Mouse (Mus musculus) embryonic facial prominence, embryonic 13.5 days (tissue): ENCODE data around the gene Cilp2. TPM values are rescaled to one million over a fixed set of nuclear protein-coding genes. Genes with fewer than 3 reads are reported as not detected.
A peak's percentile ranks its signal among the peaks of the same experiment; 100 is the strongest.

Experiments used
- ATAC-seq: fragments of 200-750 bp; cut with Nextera tagmentation; 2 replicates; pipeline ENCODE4 v1.8.0; 2017; ENCODE audit warnings: low read depth; ENCODE audit not compliant: insufficient number of reproducible peaks, insufficient read depth, low FRiP score, low TSS enrichment
- H3K27ac ChIP-seq: fragments of 300-500 bp; sonication (generic); 2 replicates; pipeline ENCODE4 v1.5.1; 2015; ENCODE audit warnings: moderate library complexity, mild to moderate bottlenecking, inconsistent platforms
- H3K27me3 ChIP-seq: fragments of 300-500 bp; sonication (generic); 2 replicates; pipeline ENCODE4 v1.6.1; 2015; ENCODE audit warnings: mild to moderate bottlenecking, inconsistent platforms
- H3K36me3 ChIP-seq: fragments of 300-500 bp; sonication (generic); 2 replicates; pipeline ENCODE4 v1.6.1; 2015; ENCODE audit warnings: mild to moderate bottlenecking, inconsistent platforms
- H3K4me1 ChIP-seq: fragments of 300-500 bp; sonication (generic); 2 replicates; pipeline ENCODE4 v1.6.1; 2015; ENCODE audit warnings: inconsistent platforms
- H3K4me2 ChIP-seq: fragments of 300-500 bp; sonication (generic); 2 replicates; pipeline ENCODE4 v1.6.1; 2015; ENCODE audit warnings: moderate library complexity, mild to moderate bottlenecking, inconsistent platforms
- H3K4me3 ChIP-seq: fragments of 300-500 bp; sonication (generic); 2 replicates; pipeline ENCODE4 v1.5.1; 2015; ENCODE audit warnings: mild to moderate bottlenecking, inconsistent platforms
- H3K9ac ChIP-seq: fragments of 300-500 bp; sonication (generic); 2 replicates; pipeline ENCODE4 v1.6.1; 2015; ENCODE audit warnings: mild to moderate bottlenecking, inconsistent platforms
- H3K9me3 ChIP-seq: fragments of 300-500 bp; sonication (generic); 2 replicates; pipeline ENCODE4 v1.6.1; 2016; ENCODE audit warnings: inconsistent platforms
- WGBS: fragments of 180-500 bp; shearing (Covaris S2); methylation state at CpG from one replicate; pipeline ENCODE4 v1.1.7; 2015; ENCODE audit warnings: mixed read lengths; 5-methylcytosine and 5-hydroxymethylcytosine counted together
- polyA plus RNA-seq: library from polyadenylated mRNA; unstranded; fragments of >200 nt; fragmentation: Nextera tagmentation; extraction: Ambion mirVana; gene quantifications from 2 replicates; pipeline ENCODE4 v1.2.1, GENCODE M21; 2015

The Cilp2 gene
- polyA plus RNA-seq, 1 experiment from 2014 or later = 0.96 TPM

DNA sequence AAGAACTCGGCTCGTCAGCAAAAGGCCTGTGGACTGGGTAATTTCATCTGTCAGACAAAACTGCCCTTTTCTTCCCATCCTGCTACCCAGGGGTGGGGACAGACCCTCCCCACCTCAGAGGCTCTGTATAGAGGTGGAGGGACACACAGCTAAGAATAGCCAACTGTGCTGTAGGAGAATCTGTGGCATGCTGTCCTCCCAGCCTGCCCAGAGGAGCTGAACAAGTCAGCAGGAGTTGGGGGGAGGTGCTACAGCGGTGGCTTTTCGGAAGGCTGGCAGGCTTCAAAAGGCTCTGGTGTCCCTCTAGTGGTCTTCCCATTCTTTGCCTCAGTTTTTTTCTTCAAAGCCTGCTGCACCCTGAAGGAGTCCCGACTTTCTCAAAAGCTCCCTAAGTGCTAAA lies 28.3 kb upstream of the Cilp2 start:
- Histone ChIP-seq H3K4me3 (no peak overlapping the region), H3K36me3 (peaks cover 71% of the 10 kb centered on the region), H3K27me3 (no peaks in the 10 kb centered on the region), H3K9me3 (no peaks in the 10 kb centered on the region), H3K4me2 (no peak overlapping the region), H3K9ac (no peak overlapping the region; the same call in 1 of the 2 replicates), H3K4me1 (peaks cover 10% of the 10 kb centered on the region), H3K27ac (no peak overlapping the region)
- no peak for ATAC-seq
- 62% methylated on average over 5 of the region's 5 CpGs for WGBS

GRCm38 (mm10) chr8:69914526-69914925 lies 27.0 kb upstream of the Cilp2 start:
- WGBS = 87% methylated on average over 4 of the region's 4 CpGs

DNA sequence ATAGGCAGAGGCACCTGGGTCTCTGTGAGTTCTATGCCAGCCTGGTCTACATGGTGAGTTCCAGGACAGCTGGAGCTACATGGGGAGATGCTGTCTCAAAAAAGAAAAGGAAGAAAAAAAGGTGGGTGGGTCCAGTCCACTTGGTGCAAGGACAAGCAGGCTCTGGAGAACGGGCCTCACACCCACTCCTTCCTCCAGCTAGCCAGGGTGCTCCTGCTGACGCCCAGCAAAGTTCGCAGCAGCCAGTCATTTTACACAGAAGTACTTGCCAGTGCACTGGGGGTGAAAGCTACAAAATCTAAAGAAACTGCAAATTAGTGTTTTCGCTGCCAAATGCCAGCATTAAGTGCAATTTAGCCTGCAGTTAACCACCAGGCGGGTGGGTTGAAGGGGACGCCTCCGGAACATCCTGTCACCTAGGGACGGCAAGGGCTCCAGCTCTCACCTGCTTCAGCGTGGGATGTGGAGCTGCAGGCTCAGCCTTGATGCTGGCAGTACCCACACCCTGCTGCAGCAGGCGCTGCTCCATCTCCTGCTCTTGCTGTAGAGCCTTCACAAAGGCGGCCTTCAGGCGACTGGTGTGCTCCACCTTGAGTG lies 25.1 kb upstream of the Cilp2 start:
- peaks cover 97% of the 10 kb centered on the region for H3K36me3 ChIP-seq
- H3K27me3 ChIP-seq = no peaks in the 10 kb centered on the region
- H3K4me3 ChIP-seq = no peak overlapping the region
- H3K9ac ChIP-seq = no peak overlapping the region
- no peak overlapping the region for H3K27ac ChIP-seq
- ATAC-seq = no peak
- 89% methylated on average over 12 of the region's 12 CpGs for WGBS
- H3K9me3 ChIP-seq = no peaks in the 10 kb centered on the region
- H3K4me1 ChIP-seq = no peaks in the 10 kb centered on the region
- no peak overlapping the region for H3K4me2 ChIP-seq

More at GRCm38 (mm10) chr8:69914526-69914925, 27.0 kb upstream of the Cilp2 start:
- Histone ChIP-seq H3K9me3 (no peaks in the 10 kb centered on the region), H3K36me3 (peaks cover 84% of the 10 kb centered on the region), H3K27me3 (no peaks in the 10 kb centered on the region), H3K27ac (no peak overlapping the region), H3K4me3 (no peak overlapping the region), H3K9ac (no peak overlapping the region), H3K4me2 (no peak overlapping the region), H3K4me1 (no peaks in the 10 kb centered on the region; the same call in 1 of the 2 replicates)
- ATAC-seq = no peak

GRCm38 (mm10) chr8:69911917-69912316 lies 24.4 kb upstream of the Cilp2 start:
- H3K27me3 ChIP-seq = no peaks in the 10 kb centered on the region
- no peak overlapping the region for H3K9ac ChIP-seq
- H3K4me3 ChIP-seq = no peak overlapping the region
- 91% methylated on average over 13 of the region's 13 CpGs for WGBS
- H3K9me3 ChIP-seq = no peaks in the 10 kb centered on the region
- no peak overlapping the region for H3K27ac ChIP-seq
- H3K4me1 ChIP-seq = no peaks in the 10 kb centered on the region
- H3K36me3 ChIP-seq = peaks cover 96% of the 10 kb centered on the region
- no peak for ATAC-seq
- no peak overlapping the region for H3K4me2 ChIP-seq

DNA sequence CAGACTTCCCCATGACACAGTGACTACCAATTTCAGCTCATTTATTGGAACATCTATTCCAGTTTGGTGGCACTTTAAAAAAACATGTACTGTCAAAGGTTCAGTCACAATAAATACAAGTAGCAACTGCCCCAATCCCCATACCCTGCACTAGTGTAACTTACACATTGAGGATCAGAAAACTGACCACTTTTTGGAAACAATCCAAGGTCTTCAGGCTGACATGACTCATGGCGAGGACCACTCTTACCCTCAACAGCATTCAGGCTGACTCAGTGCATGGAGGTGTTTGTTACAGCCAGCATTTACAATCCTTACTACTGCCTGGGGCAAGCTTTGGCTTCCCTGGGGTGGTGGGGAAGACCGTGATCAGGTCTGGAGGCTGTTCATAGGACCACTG lies 19.6 kb upstream of the Cilp2 start:
- no peak for ATAC-seq
- no peak overlapping the region for H3K27ac ChIP-seq
- no peak overlapping the region for H3K4me3 ChIP-seq
- H3K9me3 ChIP-seq = no peaks in the 10 kb centered on the region
- H3K4me1 ChIP-seq = peaks cover 16% of the 10 kb centered on the region
- no peak overlapping the region for H3K4me2 ChIP-seq
- H3K27me3 ChIP-seq = no peaks in the 10 kb centered on the region
- no peak overlapping the region for H3K9ac ChIP-seq
- H3K36me3 ChIP-seq = peaks cover 48% of the 10 kb centered on the region
- WGBS = 87% methylated on average over 2 of the region's 2 CpGs

GRCm38 (mm10) chr8:69906260-69906659 lies 18.8 kb upstream of the Cilp2 start:
- Histone ChIP-seq H3K27me3 (no peaks in the 10 kb centered on the region), H3K4me2 (no peak overlapping the region), H3K36me3 (peaks cover 40% of the 10 kb centered on the region), H3K4me1 (peaks cover 20% of the 10 kb centered on the region), H3K9ac (no peak overlapping the region), H3K9me3 (no peaks in the 10 kb centered on the region), H3K27ac (no peak overlapping the region), H3K4me3 (no peak overlapping the region)
- WGBS = 84% methylated on average over 2 of the region's 2 CpGs
- ATAC-seq = no peak

GRCm38 (mm10) chr8:69904096-69904495 lies 16.6 kb upstream of the Cilp2 start:
- WGBS = 78% methylated on average over 8 of the region's 8 CpGs
- Histone ChIP-seq H3K27me3 (no peaks in the 10 kb centered on the region), H3K9ac (no peak overlapping the region), H3K4me3 (no peak overlapping the region), H3K36me3 (peaks cover 18% of the 10 kb centered on the region), H3K9me3 (no peaks in the 10 kb centered on the region), H3K27ac (peak overlapping the region; percentile 91; the same call in 1 of the 2 replicates), H3K4me2 (peak overlapping the region; percentile 98; the same call in 1 of the 2 replicates), H3K4me1 (peaks cover 36% of the 10 kb centered on the region)
- ATAC-seq = no peak

DNA sequence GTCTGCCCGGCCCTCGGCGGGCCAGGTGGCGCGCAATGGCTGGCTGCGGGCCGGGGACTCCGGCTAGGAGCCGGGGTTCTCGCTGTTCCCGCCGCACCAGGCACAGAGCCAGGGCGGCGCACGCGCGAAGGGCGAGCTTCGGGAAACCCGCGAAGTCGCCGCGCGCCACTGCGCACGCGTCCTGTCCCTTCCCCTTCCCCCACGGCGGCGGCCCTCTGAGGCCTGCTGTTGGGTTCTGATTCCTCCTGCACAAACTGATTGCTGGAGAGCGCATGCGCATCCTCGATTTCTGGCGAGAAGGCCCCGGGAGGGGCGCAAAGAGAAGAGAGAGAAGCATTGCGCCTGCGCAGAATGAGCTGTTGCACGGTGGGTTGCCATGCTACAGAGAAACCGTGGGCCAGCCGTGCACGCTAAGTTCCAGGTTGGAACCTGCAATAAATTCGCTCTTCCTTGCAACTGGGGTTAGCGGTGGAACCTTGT lies 15.6 kb upstream of the Cilp2 start:
- Histone ChIP-seq H3K4me1 (peaks cover 39% of the 10 kb centered on the region), H3K36me3 (peaks cover 18% of the 10 kb centered on the region), H3K27ac (peak overlapping the region; percentile 91), H3K4me2 (peak overlapping the region; percentile 98), H3K9me3 (no peaks in the 10 kb centered on the region), H3K27me3 (no peaks in the 10 kb centered on the region), H3K4me3 (peak overlapping the region; percentile 60), H3K9ac (peak overlapping the region; percentile 85)
- peak; percentile 81 for ATAC-seq
- under 1% methylated on average over 45 of the region's 45 CpGs for WGBS

DNA sequence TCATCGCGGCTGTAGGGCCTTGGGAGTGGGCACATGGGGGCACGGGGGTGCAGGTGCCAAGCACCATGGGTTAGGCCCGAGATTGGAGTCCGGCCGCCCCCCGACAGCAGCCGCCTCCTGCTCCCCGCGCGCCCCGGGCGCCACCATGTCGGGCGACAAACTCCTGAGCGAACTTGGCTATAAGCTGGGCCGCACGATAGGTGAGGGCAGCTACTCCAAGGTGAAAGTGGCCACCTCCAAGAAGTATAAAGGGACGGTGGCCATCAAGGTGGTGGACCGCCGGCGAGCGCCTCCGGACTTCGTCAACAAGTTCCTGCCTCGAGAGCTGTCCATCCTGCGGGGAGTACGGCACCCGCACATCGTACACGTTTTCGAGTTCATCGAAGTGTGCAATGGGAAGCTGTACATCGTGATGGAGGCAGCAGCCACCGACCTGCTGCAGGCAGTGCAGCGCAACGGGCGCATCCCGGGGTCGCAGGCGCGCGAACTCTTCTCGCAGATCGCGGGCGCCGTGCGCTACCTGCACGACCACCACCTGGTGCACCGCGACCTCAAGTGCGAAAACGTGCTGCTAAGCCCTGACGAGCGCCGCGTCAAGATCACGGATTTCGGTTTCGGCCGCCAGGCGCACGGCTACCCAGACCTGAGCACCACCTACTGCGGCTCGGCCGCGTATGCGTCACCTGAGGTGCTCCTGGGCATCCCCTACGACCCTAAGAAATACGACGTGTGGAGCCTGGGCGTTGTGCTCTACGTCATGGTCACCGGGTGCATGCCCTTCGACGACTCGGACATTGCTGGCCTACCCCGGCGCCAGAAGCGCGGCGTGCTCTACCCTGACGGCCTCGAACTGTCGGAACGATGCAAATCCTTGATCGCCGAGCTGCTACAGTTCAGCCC lies 14.9 kb upstream of the Cilp2 start, which contains the start of the genes Tssk6, Ndufa13 and Yjefn3:
TSS of gene Tssk6 (plus strand) at position 22 of the 900 bp plus-strand sequence.
TSS of gene Ndufa13 (minus strand) at position 396 of the 900 bp plus-strand sequence.
TSS of gene Yjefn3 (minus strand) at position 550 of the 900 bp plus-strand sequence.
- Histone ChIP-seq H3K9me3 (no peaks in the 10 kb centered on the region), H3K9ac (peak within 1 kb of the TSS; percentile 85), H3K4me2 (peak within 1 kb of the TSS; percentile 98), H3K4me3 (peak within 1 kb of the TSS; percentile 60), H3K36me3 (peaks cover 17% of the 10 kb centered on the region), H3K27me3 (no peaks in the 10 kb centered on the region), H3K4me1 (peaks cover 46% of the 10 kb centered on the region), H3K27ac (peak within 1 kb of the TSS; percentile 91)
- peak; percentile 40 for ATAC-seq
- 5% methylated on average over 89 of the region's 89 CpGs for WGBS

DNA sequence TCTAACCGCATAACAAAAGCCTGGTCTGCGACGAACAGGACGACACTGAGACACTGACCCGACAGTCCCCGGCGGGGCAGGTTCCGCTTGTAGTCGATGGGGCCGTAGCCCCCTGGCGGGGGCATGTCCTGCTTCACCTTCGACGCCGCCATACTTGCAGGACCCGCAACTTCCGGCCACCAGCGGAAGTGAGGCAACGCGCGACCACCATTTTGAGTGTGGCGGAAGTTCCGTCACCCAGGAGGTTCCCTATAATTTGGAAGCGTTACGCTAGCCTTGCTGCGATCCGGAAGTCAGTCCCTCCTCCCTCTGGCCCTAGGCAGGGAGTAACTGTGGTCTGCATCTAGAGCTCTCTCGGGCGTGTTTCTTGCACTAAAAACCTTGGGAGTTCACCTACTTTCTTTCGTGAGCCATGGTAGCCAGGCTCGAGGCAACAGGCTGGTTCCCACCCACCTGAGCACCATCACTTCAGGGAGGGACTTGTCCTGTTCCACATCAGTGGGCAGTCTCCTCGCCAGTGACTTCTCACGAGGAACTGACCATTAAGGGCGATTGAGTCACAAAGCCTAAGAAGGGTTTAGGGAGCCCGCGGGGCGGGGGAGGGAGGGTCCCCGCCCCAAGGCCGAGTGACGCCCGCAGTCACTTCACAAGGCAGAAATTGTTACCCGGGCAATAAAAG lies 14.1 kb upstream of the Cilp2 start:
- Histone ChIP-seq H3K4me2 (peak overlapping the region; percentile 98), H3K36me3 (peaks cover 13% of the 10 kb centered on the region; the same call in 1 of the 2 replicates), H3K4me3 (peak overlapping the region; percentile 60), H3K27me3 (no peaks in the 10 kb centered on the region), H3K4me1 (peaks cover 51% of the 10 kb centered on the region), H3K27ac (peak overlapping the region; percentile 91), H3K9ac (peak overlapping the region; percentile 85), H3K9me3 (no peaks in the 10 kb centered on the region)
- ATAC-seq = peak; percentile 39
- WGBS = 2% methylated on average over 41 of the region's 41 CpGs

DNA sequence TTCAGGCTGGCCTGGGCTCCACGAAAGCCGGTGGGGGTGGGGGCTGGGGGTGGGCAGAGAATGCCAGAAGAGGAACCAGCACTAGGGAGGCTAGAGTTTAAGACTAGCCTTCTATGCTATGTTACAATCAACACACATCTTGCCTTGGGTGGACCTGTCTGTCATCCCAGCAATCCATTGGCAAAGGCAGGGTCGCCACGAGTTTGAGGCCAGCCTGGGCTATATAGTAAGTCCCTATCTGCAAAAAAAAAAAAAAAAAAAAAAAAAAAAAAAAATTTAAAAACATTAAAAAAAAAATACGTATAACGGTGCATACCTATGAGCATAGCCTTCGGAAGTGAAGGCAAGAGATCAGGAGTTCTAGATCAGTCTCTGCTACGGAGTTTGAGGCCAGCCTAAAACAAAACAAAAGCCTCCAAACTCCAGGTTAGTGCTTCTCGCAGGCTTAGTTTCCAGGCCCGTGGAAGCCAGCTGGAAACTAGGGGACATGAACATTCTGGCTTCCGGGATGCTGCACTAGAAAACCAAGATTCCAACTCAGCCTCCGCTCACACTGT lies 13.5 kb upstream of the Cilp2 start:
- ATAC-seq = no peak

More for the DNA sequence above, 13.5 kb upstream of the Cilp2 start:
- 21% methylated on average over 12 of the region's 12 CpGs for WGBS
- Histone ChIP-seq H3K27ac (peak overlapping the region; percentile 79), H3K4me1 (peaks cover 51% of the 10 kb centered on the region), H3K4me3 (peak overlapping the region; percentile 60), H3K9ac (peak overlapping the region; percentile 85), H3K36me3 (peaks cover 18% of the 10 kb centered on the region; the same call in 1 of the 2 replicates), H3K4me2 (peak overlapping the region; percentile 98), H3K27me3 (no peaks in the 10 kb centered on the region), H3K9me3 (no peaks in the 10 kb centered on the region)
